Mouse (Mus musculus) layer of hippocampus, adult 8-10 months (tissue): ENCODE measurements at regions not wholly inside any gene's neighbourhood (a gene's known extent, or its start where the extent isn't known, plus 50 kb on each side); places are given as distances from the start of the nearest gene placed in this dataset.

ENCODE experiments used
- DNase-seq, 2 experiments: peaks; one replicate each; pipeline ENCODE4 v3.0.0; 2022; ENCODE audit warnings: low spot score in 2 of 2

- DNase-seq = no peak
Observed at GRCm38 (mm10) chr14:72942571-72942970, 106.3 kb downstream of the Cysltr2 start.

GRCm38 (mm10) chr14:72939067-72939393 lies 109.9 kb downstream of the Cysltr2 start:
- no peak for DNase-seq

- no peak for DNase-seq
Observed at GRCm38 (mm10) chr14:72938382-72939066, 110.4 kb downstream of the Cysltr2 start.

GRCm38 (mm10) chr14:72933598-72933997 lies 115.3 kb downstream of the Cysltr2 start:
- DNase-seq = no peak

GRCm38 (mm10) chr14:72932296-72932695 lies 116.6 kb downstream of the Cysltr2 start:
- peak in 1 of 2 experiments; percentile 2 for DNase-seq

- no peak for DNase-seq
Observed at GRCm38 (mm10) chr14:72901171-72901926, 147.6 kb downstream of the Cysltr2 start.

GRCm38 (mm10) chr14:72899630-72900029 lies 149.3 kb downstream of the Cysltr2 start:
- no peak for DNase-seq

GRCm38 (mm10) chr14:72892316-72892715 lies 156.6 kb downstream of the Cysltr2 start:
- no peak for DNase-seq

- no peak for DNase-seq
Observed at GRCm38 (mm10) chr14:72889663-72890062, 159.3 kb downstream of the Cysltr2 start.

GRCm38 (mm10) chr14:72887470-72888071 lies 161.3 kb downstream of the Cysltr2 start:
- DNase-seq = no peak

- no peak for DNase-seq
Observed at GRCm38 (mm10) chr14:72886935-72887369, 162.0 kb downstream of the Cysltr2 start.

GRCm38 (mm10) chr14:72885824-72886223 lies 163.1 kb downstream of the Cysltr2 start:
- no peak for DNase-seq

- no peak for DNase-seq
Observed at GRCm38 (mm10) chr14:72884561-72884960, 164.4 kb downstream of the Cysltr2 start.

- DNase-seq = no peak
Observed at GRCm38 (mm10) chr14:72877132-72877531, 167.3 kb upstream of the Fndc3a start.

- no peak for DNase-seq
Observed at GRCm38 (mm10) chr14:72873494-72873893, 163.7 kb upstream of the Fndc3a start.

- peak; percentile 32 to 43 for DNase-seq
Observed at GRCm38 (mm10) chr14:72869188-72869749, 159.5 kb upstream of the Fndc3a start.

- DNase-seq = no peak
Observed at GRCm38 (mm10) chr14:72866896-72867295, 157.1 kb upstream of the Fndc3a start.

GRCm38 (mm10) chr14:72865531-72865930 lies 155.7 kb upstream of the Fndc3a start:
- no peak for DNase-seq

- DNase-seq = no peak
Observed at GRCm38 (mm10) chr14:72864792-72865191, 155.0 kb upstream of the Fndc3a start.

GRCm38 (mm10) chr14:72864130-72864529 lies 154.3 kb upstream of the Fndc3a start:
- no peak for DNase-seq

- DNase-seq = no peak
Observed at GRCm38 (mm10) chr14:72862806-72863526, 153.2 kb upstream of the Fndc3a start.

GRCm38 (mm10) chr14:72854226-72854625 lies 144.4 kb upstream of the Fndc3a start:
- no peak for DNase-seq
